Mouse (Mus musculus) liver, embryonic 14.5 days (tissue): ENCODE results near the gene Lcorl. TPM values are rescaled to one million over a fixed set of nuclear protein-coding genes. Genes with fewer than 3 reads are reported as not detected.

ENCODE experiments used
- ATAC-seq: fragments of 200-750 bp; cut with Nextera tagmentation; 2 replicates; pipeline ENCODE4 v1.8.0; 2017; ENCODE audit warnings: moderate number of reproducible peaks, mild to moderate bottlenecking, moderate library complexity; ENCODE audit not compliant: insufficient read depth
- DNase-seq, 3 experiments: peaks; one replicate each; pipeline ENCODE4 v3.0.0-alpha.2; 2012 to 2013; ENCODE audit warnings: low read depth in 3 of 3, low spot score in 3 of 3
- H3K27ac ChIP-seq: fragments of 300-500 bp; sonication (generic); 2 replicates; pipeline ENCODE4 v1.5.1; 2014; ENCODE audit warnings: moderate library complexity, mild to moderate bottlenecking, control low read depth, inconsistent platforms
- H3K27me3 ChIP-seq: fragments of 300-500 bp; sonication (generic); 2 replicates; pipeline ENCODE4 v1.6.1; 2014; ENCODE audit warnings: mild to moderate bottlenecking, low read length, moderate library complexity; ENCODE audit not compliant: control insufficient read depth, insufficient read depth
- H3K36me3 ChIP-seq: fragments of 300-500 bp; sonication (generic); replicated peaks from 2 replicates; pipeline ENCODE4 v1.6.1; 2014; ENCODE audit warnings: low read depth; ENCODE audit not compliant: control insufficient read depth, insufficient read depth
- H3K4me1 ChIP-seq, 2 experiments: fragments of 200-500 bp in 1 of 2; fragments of 300-500 bp in 1 of 2; sonication (generic) in 1 of 2; replicated peaks; 2 replicates each; pipeline ENCODE4 v1.6.1; 2012 to 2014; ENCODE audit warnings: antibody characterized with exemption in 1 of 2, inconsistent platforms in 1 of 2, low read length in 1 of 2; ENCODE audit not compliant: control insufficient read depth in 2 of 2, insufficient read depth in 2 of 2
- H3K4me2 ChIP-seq: fragments of 300-500 bp; sonication (generic); 2 replicates; pipeline ENCODE4 v1.6.1; 2014; ENCODE audit warnings: low read depth, mild to moderate bottlenecking, control low read depth, moderate library complexity
- H3K4me3 ChIP-seq, 2 experiments: fragments of 200-500 bp in 1 of 2; fragments of 300-500 bp in 1 of 2; sonication (generic) in 1 of 2; 2 replicates each; pipeline ENCODE4 v1.5.1; 2012 to 2014; ENCODE audit warnings: low read depth in 2 of 2, low read length in 2 of 2, mild to moderate bottlenecking in 2 of 2, control low read depth in 1 of 2, inconsistent platforms in 1 of 2, moderate library complexity in 1 of 2; ENCODE audit not compliant: insufficient read depth in 1 of 2
- H3K9ac ChIP-seq: fragments of 300-500 bp; sonication (generic); replicated peaks from 2 replicates; pipeline ENCODE4 v1.6.1; 2014; ENCODE audit warnings: mild to moderate bottlenecking, control low read depth, moderate library complexity
- H3K9me3 ChIP-seq: fragments of 300-500 bp; sonication (generic); 2 replicates; pipeline ENCODE4 v1.6.1; 2016; ENCODE audit warnings: low read length, mixed read lengths; ENCODE audit not compliant: control insufficient read depth
- CTCF ChIP-seq: IDR thresholded peaks from 2 replicates; pipeline ENCODE4 v1.5.1; 2016; ENCODE audit warnings: antibody characterized with exemption, low read depth, control low read depth
- EP300 ChIP-seq: IDR thresholded peaks from 2 replicates; pipeline ENCODE4 v1.6.1; 2016; ENCODE audit warnings: antibody characterized with exemption, low read depth
- WGBS: fragments of 180-500 bp; shearing (Covaris S2); extraction: QIAGEN DNeasy Blood & Tissue Kit; methylation state at CpG from one replicate; pipeline ENCODE4 v1.1.7; 2014; ENCODE audit not compliant: insufficient replicate concordance; 5-methylcytosine and 5-hydroxymethylcytosine counted together
- polyA plus RNA-seq, 2 experiments: library from polyadenylated mRNA; depleted of rRNA in 1 of 2; stranded (reverse) in 1 of 2; unstranded in 1 of 2; fragments of >200 nt; fragmentation: Nextera tagmentation in 1 of 2; extraction: Ambion mirVana in 1 of 2; gene quantifications; 2 replicates each; pipeline versions ENCODE4 v1.2.1 to v1.2.3; 2012 to 2014

Lcorl gene
- polyA plus RNA-seq (2012; rRNA removed): 1.0 and 1.9 TPM in 2 replicates
- 5.7 and 5.8 TPM in 2 replicates for polyA plus RNA-seq (2014; fragmentation: Nextera tagmentation; extraction: Ambion mirVana)

GRCm38 (mm10) chr5:45857254-45858011 is at the start of gene Lcorl:
TSS of gene Lcorl (minus strand) at chr5:45857615.
- H3K27ac ChIP-seq: peak within 1 kb of the TSS; percentile 78
- peak within 1 kb of the TSS; percentile 65 for H3K4me2 ChIP-seq
- peaks cover 0 to 3% of the 10 kb centered on the region in 2 experiments; a peak in 3 of 4 replicates for H3K4me1 ChIP-seq
- under 1% methylated on average over 69 of the region's 79 CpGs for WGBS
- ATAC-seq (peak; percentile 94), DNase-seq (peak; percentile 83 to 88 (median 84))
- no peaks in the 10 kb centered on the region for H3K36me3 ChIP-seq
- H3K4me3 ChIP-seq: peak within 1 kb of the TSS; percentile 93 to 96
- TF ChIP-seq EP300: no peak
- peak; percentile 37; the same call in 1 of the 2 replicates for TF ChIP-seq CTCF
- H3K9ac ChIP-seq: peak within 1 kb of the TSS; percentile 89
- no peaks in the 10 kb centered on the region for H3K27me3 ChIP-seq
- H3K9me3 ChIP-seq: no peaks in the 10 kb centered on the region

DNA sequence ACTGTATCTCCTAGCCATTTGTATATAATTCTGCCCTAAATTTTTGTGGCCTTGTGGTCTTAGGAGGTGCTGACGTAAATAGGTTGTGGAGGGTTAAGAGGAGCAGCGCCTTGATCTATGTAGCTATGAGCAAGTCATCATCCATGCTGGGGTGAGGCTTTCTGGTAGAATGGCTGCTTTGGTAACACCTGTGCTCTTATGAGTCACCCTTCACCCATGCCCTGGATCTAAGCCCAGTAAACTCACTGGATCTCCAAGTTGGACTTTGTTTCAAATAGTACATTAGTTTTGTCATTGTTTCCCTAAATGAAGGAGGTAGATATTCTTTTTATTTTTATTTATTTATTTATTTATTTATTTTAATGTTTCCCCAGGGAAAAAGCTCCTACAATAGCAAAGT is 47.3 kb upstream of the Lcorl start:
- ATAC-seq (no peak), DNase-seq (no peak)
- H3K9me3 ChIP-seq: no peaks in the 10 kb centered on the region
- no peaks in the 10 kb centered on the region for H3K27me3 ChIP-seq
- no peak overlapping the region for H3K27ac ChIP-seq
- H3K36me3 ChIP-seq: no peaks in the 10 kb centered on the region
- no peak for TF ChIP-seq CTCF
- TF ChIP-seq EP300: no peak
- H3K4me3 ChIP-seq: no peak overlapping the region
- no peak overlapping the region for H3K9ac ChIP-seq
- no peaks in the 10 kb centered on the region for H3K4me1 ChIP-seq
- WGBS: 81% methylated on average over 2 of the region's 2 CpGs
- no peak overlapping the region for H3K4me2 ChIP-seq

DNA sequence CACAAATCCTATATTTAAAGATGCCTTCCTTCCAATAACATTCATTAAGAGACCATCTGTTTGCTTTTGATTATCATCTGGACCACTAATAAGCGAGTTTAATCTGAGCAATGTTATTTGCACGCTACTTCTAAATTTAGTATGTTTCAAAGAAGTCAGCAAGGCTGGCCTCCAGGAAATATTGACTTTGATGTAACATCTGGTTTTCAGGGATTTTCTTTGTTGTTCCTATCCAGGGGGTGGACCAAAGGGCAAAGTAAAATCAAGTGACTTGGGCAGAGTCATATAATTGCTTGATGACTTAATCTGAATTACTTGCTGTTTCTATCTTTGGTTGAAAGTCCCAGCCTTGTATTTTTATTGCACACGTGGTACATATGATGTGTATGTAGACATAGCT is 45.8 kb upstream of the Lcorl start:
- 56% methylated on average over 3 of the region's 3 CpGs for WGBS
- no peak overlapping the region for H3K9ac ChIP-seq
- no peaks in the 10 kb centered on the region for H3K27me3 ChIP-seq
- DNase-seq (no peak), ATAC-seq (no peak)
- no peaks in the 10 kb centered on the region for H3K9me3 ChIP-seq
- no peak overlapping the region for H3K4me3 ChIP-seq
- no peak overlapping the region for H3K27ac ChIP-seq
- no peaks in the 10 kb centered on the region for H3K36me3 ChIP-seq
- H3K4me2 ChIP-seq: no peak overlapping the region
- H3K4me1 ChIP-seq: no peaks in the 10 kb centered on the region
- no peak for TF ChIP-seq EP300
- TF ChIP-seq CTCF: no peak

DNA sequence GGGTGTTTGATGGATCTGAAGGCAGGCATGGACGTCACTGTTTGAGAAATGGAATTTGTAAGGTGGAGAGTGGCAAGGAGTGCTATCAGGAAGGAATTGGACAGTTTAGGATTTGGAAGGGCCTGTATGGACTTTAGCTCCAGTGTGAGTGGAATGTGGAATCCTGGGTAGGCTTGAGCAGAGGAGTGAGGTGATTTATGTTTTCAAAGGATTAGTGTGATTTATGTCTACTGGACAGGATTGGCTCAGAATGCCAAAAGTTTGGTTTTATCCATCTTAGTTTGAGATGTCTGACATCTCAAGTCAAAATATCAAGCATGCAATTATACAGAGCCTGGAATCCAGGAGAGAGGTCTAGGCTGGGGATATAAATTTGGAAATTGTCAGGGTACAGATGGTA is 37.9 kb upstream of the Lcorl start:
- 49% methylated on average over 1 of the region's 1 CpGs for WGBS
- H3K27me3 ChIP-seq: no peaks in the 10 kb centered on the region
- no peak overlapping the region for H3K9ac ChIP-seq
- H3K36me3 ChIP-seq: no peaks in the 10 kb centered on the region
- H3K4me2 ChIP-seq: no peak overlapping the region
- H3K27ac ChIP-seq: no peak overlapping the region
- DNase-seq (no peak), ATAC-seq (no peak)
- H3K9me3 ChIP-seq: no peaks in the 10 kb centered on the region
- H3K4me3 ChIP-seq: no peak overlapping the region
- no peaks in the 10 kb centered on the region for H3K4me1 ChIP-seq
- TF ChIP-seq CTCF (no peak), EP300 (no peak)

GRCm38 (mm10) chr5:45893696-45894095 is 36.3 kb upstream of the Lcorl start:
- no peak overlapping the region for H3K9ac ChIP-seq
- H3K4me2 ChIP-seq: no peak overlapping the region
- H3K9me3 ChIP-seq: no peaks in the 10 kb centered on the region
- H3K27me3 ChIP-seq: no peaks in the 10 kb centered on the region
- DNase-seq: no peak
- TF ChIP-seq EP300: no peak
- ATAC-seq: no peak
- H3K4me1 ChIP-seq: no peaks in the 10 kb centered on the region
- WGBS: 71% methylated on average over 3 of the region's 3 CpGs
- H3K27ac ChIP-seq: no peak overlapping the region
- no peak overlapping the region for H3K4me3 ChIP-seq
- no peaks in the 10 kb centered on the region for H3K36me3 ChIP-seq
